Mouse (Mus musculus) kidney, postnatal 0 days (tissue): ENCODE measurements around the gene Dhx40. TPM values are rescaled to one million over a fixed set of nuclear protein-coding genes. Genes with fewer than 3 reads are reported as not detected.

Experiments used
- ATAC-seq: fragments of 200-750 bp; cut with Nextera tagmentation; replicated peaks from 2 replicates; pipeline ENCODE4 v1.8.0; 2017; ENCODE audit warnings: low read depth, moderate number of reproducible peaks, moderate TSS enrichment, moderate library complexity; ENCODE audit not compliant: low FRiP score
- DNase-seq: peaks from one replicate; pipeline ENCODE4 v3.0.0-alpha.2; 2016; ENCODE audit warnings: low spot score
- H3K27ac ChIP-seq: fragments of 300-500 bp; sonication (generic); 2 replicates; pipeline ENCODE4 v1.5.1; 2014; ENCODE audit warnings: mild to moderate bottlenecking
- H3K27me3 ChIP-seq: fragments of 300-500 bp; sonication (generic); 2 replicates; pipeline ENCODE4 v1.6.1; 2014; ENCODE audit warnings: low read length, mixed read lengths; ENCODE audit not compliant: insufficient read depth
- H3K36me3 ChIP-seq: fragments of 300-500 bp; sonication (generic); 2 replicates; pipeline ENCODE4 v1.6.1; 2014; ENCODE audit warnings: low read length, mixed read lengths; ENCODE audit not compliant: insufficient read depth
- H3K4me1 ChIP-seq: fragments of 300-500 bp; sonication (generic); replicated peaks from 2 replicates; pipeline ENCODE4 v1.6.1; 2014; ENCODE audit warnings: antibody characterized with exemption, low read length, mixed read lengths; ENCODE audit not compliant: insufficient read depth
- H3K4me2 ChIP-seq: fragments of 300-500 bp; sonication (generic); 2 replicates; pipeline ENCODE4 v1.6.1; 2014; ENCODE audit warnings: mild to moderate bottlenecking, low read length, moderate library complexity, mixed read lengths
- H3K4me3 ChIP-seq: fragments of 300-500 bp; sonication (generic); replicated peaks from 2 replicates; pipeline ENCODE4 v1.5.1; 2014; ENCODE audit warnings: low read depth, low read length
- H3K9ac ChIP-seq: fragments of 300-500 bp; sonication (generic); 2 replicates; pipeline ENCODE4 v1.6.1; 2014; ENCODE audit warnings: low read depth, low read length
- H3K9me3 ChIP-seq: fragments of 300-500 bp; sonication (generic); replicated peaks from 2 replicates; pipeline ENCODE4 v1.6.1; 2016; ENCODE audit warnings: low read length, inconsistent platforms, mixed read lengths
- CTCF ChIP-seq: IDR thresholded peaks from 2 replicates; pipeline ENCODE4 v1.5.1; 2016; ENCODE audit warnings: antibody characterized with exemption, low read depth, mild to moderate bottlenecking, moderate library complexity
- WGBS: fragments of 180-500 bp; shearing (Covaris S2); extraction: QIAGEN DNeasy Blood & Tissue Kit; methylation state at CpG from one replicate; pipeline ENCODE4 v1.1.7; 2014; 5-methylcytosine and 5-hydroxymethylcytosine counted together
- polyA plus RNA-seq: library from polyadenylated mRNA; unstranded; fragments of >200 nt; fragmentation: Nextera tagmentation; extraction: Ambion mirVana; gene quantifications from 2 replicates; pipeline ENCODE4 v1.2.1, GENCODE M21; 2015

Gene Dhx40
- polyA plus RNA-seq, 1 experiment from 2014 or later: 30.7 TPM

- no peak for DNase-seq
- no peak overlapping the region for H3K27ac ChIP-seq
- no peak for ATAC-seq
- no peak overlapping the region for H3K9ac ChIP-seq
- no peak for TF ChIP-seq CTCF
- H3K4me3 ChIP-seq: no peak overlapping the region
- no peaks in the 10 kb centered on the region for H3K4me1 ChIP-seq
- H3K4me2 ChIP-seq: no peak overlapping the region
- 82% methylated on average over 7 of the region's 7 CpGs for WGBS
- H3K27me3 ChIP-seq: no peaks in the 10 kb centered on the region
- H3K36me3 ChIP-seq: peaks cover 47% of the 10 kb centered on the region
- H3K9me3 ChIP-seq: no peaks in the 10 kb centered on the region
These were observed 82.6 kb downstream of the Dhx40 start for GRCm38 (mm10) chr11:86724982-86725381.

GRCm38 (mm10) chr11:86724004-86724403 lies 83.5 kb downstream of the Dhx40 start:
- Histone ChIP-seq H3K27ac (no peak overlapping the region), H3K4me1 (no peaks in the 10 kb centered on the region), H3K4me2 (no peak overlapping the region), H3K9ac (no peak overlapping the region), H3K4me3 (no peak overlapping the region), H3K27me3 (no peaks in the 10 kb centered on the region), H3K9me3 (no peaks in the 10 kb centered on the region), H3K36me3 (peaks cover 50% of the 10 kb centered on the region)
- ATAC-seq (no peak), DNase-seq (no peak)
- 91% methylated on average over 3 of the region's 3 CpGs for WGBS
- TF ChIP-seq CTCF: no peak

DNA sequence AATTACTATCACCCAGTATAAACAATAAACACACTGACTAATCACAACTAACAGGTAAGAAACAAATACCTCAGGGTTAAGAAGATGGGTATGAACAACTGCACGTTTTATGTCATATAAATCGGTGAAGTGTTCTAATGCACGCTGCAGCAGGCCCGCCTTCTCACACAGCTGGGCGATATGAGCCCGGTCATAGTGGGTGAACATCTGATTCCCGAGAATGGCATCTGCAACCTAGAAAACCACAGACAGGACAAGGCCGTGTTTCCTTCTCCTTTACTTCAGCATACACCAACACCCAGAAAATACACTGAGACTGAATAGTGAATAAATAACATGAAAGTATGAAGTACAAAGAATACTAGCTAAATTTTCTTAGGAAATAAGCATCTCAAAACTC lies 88.2 kb downstream of the Dhx40 start:
- Histone ChIP-seq H3K9me3 (no peaks in the 10 kb centered on the region), H3K27ac (no peak overlapping the region), H3K9ac (no peak overlapping the region), H3K27me3 (no peaks in the 10 kb centered on the region), H3K4me1 (no peaks in the 10 kb centered on the region), H3K4me3 (no peak overlapping the region), H3K36me3 (peaks cover 55% of the 10 kb centered on the region), H3K4me2 (no peak overlapping the region)
- no peak for ATAC-seq
- WGBS: 93% methylated on average over 8 of the region's 8 CpGs
- TF ChIP-seq CTCF: no peak
- no peak for DNase-seq

Other genes with a start within 250 kb of the Dhx40 start
- 222 and 249 TPM in 2 replicates for gene Vmp1, start 123.9 kb downstream of the Dhx40 start, polyA plus RNA-seq
- gene Ptrh2, start 123.8 kb downstream of the Dhx40 start, polyA plus RNA-seq: 28.6 and 31.2 TPM in 2 replicates
- 113 and 120 TPM in 2 replicates for gene Cltc, start 50.2 kb downstream of the Dhx40 start, polyA plus RNA-seq
- gene Ypel2, start 186.0 kb upstream of the Dhx40 start, polyA plus RNA-seq: 10.6 and 11.1 TPM in 2 replicates